Mouse (Mus musculus) liver (tissue): ENCODE results near the gene Plcl1.

Experiments used
- DNase-seq: peaks from one replicate; pipeline ENCODE4 v3.0.0-alpha.2; 2020; ENCODE audit warnings: mixed read lengths

Gene Plcl1

DNA sequence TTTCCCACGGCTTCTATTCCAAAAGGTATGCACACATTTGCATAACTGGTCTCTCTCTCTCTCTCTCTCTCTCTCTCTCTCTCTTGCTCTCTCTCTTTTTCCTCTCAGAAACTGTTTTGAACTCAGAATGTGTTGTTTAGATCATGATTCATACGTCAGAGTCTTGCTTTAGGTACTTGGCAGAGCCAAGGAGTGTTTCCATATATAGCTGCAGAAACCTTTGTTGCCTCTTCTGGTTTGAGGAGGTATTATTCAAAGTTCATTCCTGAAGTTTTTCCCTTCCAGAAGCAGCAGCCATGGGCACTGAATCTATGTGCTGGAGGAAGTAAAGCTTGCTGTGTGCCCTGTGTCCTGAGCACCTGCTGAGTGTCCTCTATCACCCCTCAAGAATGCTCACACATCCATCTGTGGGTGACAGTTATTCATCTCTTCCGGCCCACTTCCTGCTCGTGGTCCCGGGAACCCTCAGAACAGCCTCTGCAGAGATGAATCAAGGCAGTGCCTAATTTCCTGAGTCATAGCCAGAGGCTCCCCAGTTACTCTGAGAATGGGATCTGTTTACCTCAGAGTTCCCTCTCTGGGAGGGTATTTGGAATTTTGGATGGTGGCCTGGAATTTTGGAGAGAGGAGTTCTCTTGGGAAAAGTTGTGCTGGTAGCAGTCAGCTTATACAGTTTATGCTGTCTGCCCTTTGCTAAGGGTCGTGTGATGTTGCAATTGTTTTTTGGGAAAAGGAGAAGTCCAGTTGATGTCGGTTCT lies 123.0 kb downstream of the Plcl1 start:
- no peak for DNase-seq

DNA sequence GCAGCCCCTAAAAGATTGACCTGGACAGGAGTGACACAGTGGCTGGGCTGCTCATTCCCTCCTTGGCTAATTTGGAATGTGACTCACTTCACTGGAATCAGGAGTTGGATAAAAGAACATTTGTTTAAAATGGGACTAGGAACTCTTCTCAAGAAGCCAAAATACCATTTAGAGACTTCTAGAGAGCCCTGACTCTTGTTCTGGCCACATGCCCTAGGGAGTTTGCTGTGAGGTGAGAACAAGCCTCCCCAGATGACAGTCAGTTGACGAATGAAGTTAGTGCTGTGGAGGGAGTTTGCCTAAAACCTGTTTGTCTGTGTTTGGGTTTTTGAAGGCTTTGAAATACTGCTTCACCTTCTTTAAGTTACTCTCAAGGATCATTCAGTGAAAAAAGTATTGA lies 128.1 kb downstream of the Plcl1 start:
- no peak for DNase-seq

DNA sequence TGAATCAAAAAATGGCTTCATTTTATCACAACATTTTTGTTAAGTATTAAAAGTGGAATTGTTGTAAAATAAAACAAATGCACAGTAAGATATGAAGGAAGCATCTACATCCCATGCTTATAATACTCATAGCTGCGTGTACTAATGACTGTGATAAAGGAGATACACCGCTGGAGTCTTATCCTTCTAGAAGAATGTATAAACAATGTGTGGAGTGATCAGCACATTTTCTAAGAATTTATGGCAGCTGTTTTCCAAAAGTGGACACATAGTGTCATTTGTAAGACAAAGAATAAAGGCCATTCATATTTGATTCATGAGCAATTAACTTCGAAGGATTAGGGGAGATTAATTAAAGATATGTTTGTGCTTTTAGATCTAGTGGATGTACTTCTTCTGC lies 148.7 kb downstream of the Plcl1 start:
- DNase-seq = no peak

DNA sequence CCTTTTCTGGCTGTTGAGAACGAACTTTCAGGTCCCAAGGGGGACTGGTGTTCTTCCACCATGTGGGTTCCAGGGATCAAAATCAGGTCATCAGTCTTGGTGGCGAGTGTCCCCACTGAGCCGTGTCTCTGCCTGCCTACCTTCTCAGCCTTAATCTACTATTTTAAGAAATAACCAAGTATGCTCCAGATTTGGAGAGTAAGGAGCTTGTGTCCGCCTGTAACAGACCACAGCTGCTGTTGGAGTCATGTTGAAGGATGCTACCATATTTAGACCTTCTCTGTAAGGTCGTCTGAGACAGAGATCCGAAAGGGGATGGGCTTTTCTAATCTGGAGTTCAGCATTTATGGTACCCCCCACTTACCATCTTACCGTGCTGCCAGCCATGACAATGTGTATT lies 152.2 kb downstream of the Plcl1 start:
- no peak for DNase-seq

DNA sequence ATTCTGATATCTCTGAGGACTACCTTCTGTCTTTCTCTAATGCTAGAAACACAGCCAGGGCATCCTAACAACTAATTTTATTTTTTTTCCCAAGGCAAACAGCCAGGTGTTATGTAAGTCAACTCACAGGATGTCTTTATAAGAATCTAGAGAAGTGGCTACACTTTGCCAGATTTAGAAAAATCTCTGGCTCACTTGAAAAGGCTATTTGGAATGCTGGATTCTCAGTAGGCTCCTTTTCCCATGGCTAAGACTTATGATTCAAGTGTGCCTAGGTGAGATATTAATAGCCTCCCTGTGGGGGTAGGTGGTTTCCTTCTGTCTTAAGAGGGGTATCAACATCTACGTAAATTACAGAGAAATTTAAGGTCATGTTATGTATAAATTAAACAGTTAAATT lies 152.7 kb downstream of the Plcl1 start:
- no peak for DNase-seq

DNA sequence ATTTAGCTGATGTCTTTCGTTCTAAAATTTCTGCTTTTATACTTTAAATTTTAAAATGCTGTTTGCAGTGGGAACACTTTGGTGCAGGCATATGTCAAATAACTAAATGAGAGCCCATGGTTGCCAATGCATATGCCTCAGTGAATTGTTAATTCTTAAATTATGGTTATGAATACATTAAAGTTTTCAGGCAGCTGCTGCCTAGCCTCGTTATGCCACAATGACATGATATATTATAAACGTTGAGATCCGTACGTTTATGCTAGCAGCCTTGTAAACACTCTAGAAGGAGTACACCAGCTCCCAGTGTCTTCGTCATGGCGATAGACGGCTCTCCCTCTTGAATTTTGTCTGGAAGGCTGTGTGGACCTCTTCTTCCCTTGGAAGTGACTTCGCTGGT lies 154.3 kb downstream of the Plcl1 start:
- DNase-seq = no peak

DNA sequence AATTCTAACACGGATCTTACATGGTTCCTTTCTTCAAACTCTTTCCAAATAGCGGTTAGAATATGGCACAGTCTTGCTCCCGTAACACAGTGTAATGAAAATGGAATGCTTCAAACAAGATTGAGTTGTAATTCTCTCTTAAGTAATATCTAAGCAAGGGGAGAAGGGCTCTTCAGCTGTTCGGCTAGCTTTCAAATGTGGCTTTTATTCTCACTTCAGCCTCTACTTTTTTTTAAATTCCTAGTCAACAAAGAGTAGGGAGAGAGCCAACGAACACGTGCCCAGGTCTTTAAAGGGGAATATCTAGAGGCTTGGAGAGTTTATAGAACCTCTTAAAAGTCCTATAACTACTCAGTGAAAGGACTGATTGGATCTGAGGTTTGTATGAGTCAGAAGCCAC lies 160.2 kb downstream of the Plcl1 start:
- DNase-seq = no peak

DNA sequence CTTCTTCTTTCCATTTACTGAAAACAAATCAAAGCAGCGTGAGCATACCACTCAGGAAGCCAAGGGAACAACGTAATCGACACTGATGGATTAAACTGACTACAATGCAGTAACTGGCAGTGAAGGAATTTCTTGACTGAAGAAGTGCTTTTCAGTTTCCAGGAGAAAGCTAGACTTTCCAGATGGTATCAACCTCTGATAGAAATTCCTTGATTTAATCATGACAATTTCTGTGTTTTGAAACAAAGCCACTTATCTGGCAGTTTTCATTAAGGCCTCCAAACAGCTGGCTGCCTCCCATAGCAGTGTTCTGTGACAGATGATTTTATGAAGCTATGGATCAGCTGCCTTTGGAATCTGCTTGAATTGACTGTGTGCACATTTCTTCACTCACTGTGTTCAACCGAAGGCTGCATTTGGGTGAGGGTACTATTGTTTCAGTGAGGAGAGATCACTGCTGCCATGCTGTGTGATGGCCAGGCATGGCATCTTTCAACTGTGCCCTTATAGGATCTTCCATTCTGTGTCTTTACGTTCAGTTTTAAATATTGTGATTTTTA lies 162.2 kb downstream of the Plcl1 start:
- DNase-seq = no peak

DNA sequence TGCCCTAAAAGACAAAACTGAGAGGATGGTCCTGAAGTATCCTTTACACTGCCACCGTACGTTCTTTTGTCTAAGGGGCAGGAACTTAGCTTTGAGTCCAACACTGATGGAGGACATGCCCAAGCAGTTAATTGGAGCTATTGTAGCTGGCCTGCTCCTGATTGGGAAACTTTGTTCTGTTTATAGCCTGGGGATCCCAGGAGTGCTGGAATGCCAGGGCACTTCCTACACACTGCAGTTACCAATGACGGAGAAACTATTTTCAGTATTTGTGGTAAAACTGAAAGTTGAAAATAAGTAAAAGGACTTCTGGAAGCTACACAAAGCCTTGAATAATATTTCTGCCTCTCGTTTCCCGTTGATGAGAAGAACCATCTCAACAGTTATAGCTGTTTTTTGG lies 164.5 kb downstream of the Plcl1 start:
- no peak for DNase-seq

DNA sequence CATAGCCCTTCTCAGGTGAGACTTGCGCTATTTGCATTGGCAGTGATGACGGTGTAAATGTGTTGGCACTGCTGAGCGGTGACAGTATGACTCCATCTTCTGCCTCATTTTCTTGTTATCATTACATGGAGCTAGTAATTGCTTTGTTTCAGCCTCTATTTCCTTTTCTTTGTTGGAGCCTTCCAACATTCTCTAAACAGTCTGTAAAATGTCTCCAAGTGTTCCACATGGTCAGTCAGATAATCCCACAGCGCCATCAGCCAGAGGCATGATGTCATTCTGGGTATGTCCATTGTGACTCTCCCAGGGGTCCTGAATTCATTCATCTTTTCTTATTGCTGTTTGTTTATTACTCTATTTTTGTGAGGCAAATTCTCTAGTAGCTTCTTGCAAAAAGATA lies 165.7 kb downstream of the Plcl1 start:
- DNase-seq = no peak

DNA sequence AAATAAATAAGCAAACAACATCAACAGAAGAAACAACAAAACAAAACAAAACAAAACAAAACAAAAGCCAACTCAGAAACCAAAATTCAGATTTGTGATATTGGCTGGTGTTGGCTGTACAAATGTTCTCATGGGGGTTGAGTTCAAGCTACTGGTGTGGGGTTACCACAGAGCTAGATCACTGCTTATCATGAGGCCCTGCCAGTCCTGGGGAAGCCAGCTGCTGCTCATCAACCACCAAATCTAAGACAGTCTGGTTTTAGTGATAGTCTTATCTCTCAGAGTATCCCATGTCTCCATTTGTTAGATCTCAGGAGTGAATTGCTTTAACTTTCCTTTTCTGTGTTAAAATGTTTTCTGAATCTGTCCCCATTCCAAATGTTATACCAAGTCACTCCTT lies 166.5 kb downstream of the Plcl1 start:
- no peak for DNase-seq

DNA sequence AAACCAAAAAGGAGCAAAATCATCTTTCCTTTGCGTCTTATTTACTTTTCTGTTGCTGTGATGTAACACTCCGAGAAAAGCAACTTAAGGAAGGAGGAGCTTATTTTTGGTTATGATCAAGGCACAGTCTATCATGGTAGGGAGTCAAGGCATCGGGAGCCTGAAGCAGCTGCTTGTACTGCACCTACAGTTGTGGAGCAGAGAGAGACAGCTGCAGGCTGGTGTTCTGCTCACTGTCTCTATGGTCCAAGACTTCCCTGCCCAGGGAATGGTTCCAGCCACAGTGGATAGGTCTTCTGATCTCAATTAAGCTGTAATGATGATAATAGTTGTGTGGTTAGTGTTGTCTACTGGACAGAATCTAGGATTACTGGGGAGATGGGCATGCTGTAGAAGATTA lies 166.9 kb downstream of the Plcl1 start:
- DNase-seq = no peak

DNA sequence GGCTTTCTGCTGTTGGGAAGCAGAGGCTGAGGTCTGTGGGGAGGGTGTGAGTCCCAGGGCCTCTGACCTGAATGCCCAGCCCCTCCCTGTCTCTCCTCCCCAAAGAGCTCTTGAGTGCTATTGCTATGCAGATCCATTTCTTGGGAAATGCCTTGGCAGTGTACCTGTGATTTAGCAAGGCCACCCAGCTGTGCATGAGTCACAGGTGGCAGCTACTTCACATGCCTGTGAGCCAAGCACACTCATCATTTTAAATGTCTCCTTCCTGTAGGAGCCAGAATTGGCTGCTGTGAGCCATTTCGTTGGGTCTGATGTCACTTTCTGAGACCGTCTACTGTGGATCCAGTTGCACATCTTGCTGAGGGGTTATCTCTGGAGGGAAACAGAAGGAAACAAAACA lies 170.2 kb downstream of the Plcl1 start:
- DNase-seq = no peak

DNA sequence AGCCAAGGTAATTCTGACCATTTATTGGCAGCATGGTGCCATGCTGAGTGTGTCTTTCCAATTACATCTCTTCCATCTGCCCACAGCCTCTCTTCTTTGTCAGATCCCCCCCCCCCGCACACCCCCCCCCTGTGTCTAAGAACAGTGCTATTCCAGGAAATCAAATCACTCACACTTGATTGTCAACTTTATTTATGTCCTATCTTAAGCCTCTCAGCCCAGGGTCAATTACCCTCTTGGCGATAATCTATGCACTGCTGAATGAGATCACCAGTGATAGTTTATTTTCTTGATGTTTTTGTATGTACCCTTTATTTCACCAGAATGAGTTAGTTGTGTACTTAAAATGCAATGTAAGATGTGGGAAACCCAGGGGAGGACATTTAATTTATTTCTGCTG lies 176.0 kb downstream of the Plcl1 start:
- DNase-seq = no peak

DNA sequence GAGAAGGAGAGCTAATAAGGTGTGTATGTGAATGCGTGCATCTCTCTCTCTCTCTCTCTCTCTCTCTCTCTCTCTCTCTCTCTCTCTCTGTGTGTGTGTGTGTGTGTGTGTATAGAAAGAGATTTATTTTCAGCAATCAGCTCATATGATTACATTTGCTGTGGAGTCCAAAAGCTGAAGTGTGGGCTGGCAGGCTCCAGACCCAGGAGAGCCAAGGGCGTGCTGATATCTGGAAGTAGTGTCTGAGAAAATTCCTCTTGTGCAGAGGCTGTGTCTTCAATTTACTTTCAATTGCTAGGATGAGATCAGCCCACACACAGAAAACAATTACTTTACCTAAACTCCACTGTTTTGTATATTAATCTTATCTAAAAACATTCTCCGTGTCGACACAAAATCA lies 179.7 kb downstream of the Plcl1 start:
- no peak for DNase-seq

DNA sequence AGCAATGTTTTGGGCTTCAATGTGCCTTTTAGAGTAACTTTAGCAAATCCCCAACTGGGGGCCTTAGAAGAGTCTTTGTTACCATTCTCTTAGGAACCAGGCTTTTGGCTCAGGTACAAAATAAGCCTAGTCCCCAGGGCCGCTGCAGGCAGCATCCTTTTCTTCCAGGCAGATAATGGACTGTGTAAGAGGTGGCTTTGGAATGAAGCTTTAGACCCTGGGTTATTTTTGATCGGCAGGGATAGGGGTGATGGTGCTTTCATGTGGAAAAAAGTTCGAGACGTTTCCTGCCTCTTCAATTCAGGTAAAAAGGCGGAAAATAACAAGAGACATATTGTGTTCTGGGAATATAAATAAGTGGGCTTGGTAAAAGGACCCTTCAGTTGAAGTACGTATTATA lies 182.4 kb downstream of the Plcl1 start:
- DNase-seq = no peak

DNA sequence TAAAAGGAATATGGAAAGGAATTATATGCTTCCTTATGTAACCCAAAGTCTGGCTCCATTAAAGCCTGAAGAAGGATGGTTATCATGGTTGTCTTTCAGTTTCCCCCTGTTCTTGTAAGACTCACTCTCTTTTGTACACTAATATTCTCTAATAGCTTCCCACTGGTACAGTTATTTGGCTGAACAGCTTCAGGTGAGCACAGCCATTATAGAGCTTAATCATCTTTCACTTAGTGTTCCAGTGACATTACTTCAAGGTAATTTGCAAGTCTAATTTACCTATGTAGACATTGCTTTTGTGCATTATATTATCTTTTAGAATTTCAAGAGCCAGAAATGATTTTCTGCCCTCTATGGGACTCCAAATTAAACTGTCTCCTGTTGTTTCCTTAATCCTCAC lies 184.3 kb downstream of the Plcl1 start:
- DNase-seq = no peak

DNA sequence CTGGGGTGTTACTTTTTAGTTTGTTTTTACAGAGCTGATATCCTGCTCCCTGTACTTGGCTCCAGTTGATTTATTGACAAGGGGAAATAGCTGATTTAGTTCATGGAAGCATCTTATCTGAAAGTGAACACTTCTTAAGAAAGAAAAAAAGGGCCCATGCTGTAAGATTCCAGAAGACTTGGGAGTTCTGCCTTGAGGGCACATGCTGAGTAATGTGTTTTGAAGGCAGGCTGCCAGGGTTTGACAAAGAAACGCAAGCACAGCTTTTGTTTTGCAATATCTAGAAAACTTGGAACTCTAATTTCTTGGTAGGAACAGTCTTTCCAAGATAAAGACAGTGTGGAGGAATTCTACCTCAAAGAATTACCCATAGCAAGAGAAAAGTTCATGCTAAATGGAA lies 194.8 kb downstream of the Plcl1 start:
- DNase-seq = no peak

DNA sequence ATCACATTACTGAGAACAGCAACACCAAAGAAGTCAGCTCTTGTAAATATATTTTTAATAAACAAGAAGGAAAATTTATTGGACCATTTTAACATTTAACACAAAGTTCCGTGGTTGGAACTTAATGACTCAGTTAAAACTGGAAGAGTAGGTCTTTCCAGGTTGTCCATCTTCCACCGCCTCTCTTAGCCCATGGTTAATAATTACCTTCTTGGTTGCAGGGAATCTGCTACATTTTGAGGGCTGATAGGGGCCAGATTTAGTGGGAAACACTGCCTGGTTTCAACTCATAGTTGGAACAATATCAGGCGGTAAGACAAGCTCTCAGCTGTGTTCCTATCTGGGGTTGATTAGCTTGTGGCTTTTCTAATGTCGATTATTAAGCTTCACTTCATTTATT lies 198.9 kb downstream of the Plcl1 start:
- DNase-seq = no peak

DNA sequence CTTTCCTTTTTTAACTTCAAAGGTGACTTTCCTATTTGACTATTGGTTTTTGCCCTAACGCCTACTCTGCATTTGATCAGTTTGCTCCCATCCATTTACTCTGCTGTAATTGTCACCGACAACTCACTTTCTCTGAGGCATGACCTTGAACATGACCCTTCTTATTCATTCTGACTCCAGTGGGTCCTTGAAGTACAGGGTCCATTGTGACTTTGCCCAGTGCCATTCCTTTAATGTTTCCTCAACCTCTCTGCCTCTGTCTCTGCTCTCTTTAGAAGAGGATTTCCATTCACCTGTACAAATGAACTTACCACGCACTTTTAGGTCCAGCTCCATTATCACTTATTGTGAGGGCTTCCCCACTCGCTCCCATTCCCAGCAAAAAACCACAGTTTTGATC lies 199.7 kb downstream of the Plcl1 start:
- DNase-seq = no peak

DNA sequence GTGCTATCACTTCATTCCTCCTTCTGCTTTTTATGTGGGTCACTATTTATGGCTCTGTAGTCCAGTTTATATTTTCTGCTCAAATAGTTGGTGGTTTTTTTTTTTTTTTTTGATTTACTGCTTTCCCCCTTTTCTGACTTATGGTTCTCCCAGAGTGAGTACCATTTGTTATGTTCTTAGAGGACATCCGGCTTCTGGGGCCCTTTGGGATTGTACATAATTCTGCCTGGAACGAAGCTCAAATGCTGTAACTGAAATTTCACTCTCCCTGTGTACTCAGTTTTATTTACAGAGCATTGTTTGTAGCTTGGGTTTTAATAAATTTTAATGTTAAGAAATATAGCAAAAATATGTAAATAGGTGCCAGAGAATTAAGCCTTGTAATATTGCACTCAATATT lies 200.2 kb downstream of the Plcl1 start:
- no peak for DNase-seq

DNA sequence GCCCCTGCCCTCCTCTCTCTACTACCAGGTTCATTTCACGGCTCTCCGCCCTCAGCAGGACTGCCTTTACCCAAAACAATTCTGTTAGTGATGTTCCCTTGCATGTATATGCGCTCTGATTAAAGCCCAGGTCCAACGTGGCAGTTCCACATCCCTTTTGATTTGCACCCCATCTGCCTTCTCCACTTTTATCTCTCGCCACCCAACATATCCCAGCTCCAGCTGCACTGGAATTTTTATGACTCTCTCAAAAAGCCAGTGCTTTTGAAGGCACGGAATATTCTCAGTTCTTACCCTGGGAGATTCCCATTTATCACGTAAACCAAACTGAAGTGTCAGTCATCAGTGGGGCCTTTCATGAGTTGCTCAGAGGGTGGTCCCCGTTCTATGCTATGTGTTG lies 200.7 kb downstream of the Plcl1 start:
- no peak for DNase-seq

DNA sequence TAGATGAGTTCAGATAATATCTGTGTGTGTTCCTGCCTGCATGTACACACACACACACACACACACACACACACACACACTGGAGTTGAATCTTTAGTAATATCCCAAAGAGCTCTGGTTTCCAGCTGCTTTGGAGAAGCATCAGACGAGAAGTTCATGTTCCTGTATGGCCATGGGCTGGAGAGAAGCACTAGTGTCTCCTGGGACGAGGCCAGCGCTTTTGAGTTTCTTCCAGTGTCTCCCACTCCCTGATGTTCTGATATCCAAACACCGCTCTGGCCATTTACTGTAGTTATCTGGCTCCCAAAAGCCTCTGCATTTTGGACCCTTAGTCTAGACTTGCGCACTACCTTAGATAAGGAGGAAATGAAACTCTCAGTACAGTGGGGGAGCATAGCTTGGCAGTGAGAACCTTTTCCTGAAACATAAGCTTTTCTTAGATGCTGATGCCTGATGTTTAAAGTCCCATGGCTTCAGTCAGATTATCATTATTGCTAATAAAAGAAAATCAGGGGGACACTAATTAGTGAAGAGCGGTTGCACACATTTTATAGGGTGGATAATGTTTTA lies 207.1 kb downstream of the Plcl1 start:
- no peak for DNase-seq

DNA sequence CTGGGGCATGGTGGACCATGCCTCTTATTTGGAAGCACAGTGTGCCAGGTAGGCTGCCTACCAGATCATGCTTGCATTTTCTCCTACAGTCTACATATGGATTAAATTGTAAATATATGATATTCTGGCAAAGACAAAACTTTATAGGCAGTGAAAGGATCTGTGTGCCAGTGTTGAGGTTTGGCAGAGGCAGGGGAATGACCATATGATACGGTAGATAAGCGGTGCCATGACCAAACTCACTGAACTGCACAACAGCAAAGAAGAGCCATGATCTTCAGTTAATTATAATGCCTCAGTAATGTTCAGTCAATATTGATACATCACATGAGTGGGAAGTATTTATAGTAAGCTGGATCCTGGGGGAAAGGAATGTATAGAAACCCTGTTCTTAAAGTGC lies 212.1 kb downstream of the Plcl1 start:
- no peak for DNase-seq
